Mouse (Mus musculus) testis, adult 2 months (tissue): ENCODE results near the gene Mafb.

ENCODE experiments used
- CTCF ChIP-seq: fragments of 200-500 bp; IDR thresholded peaks from 2 replicates; pipeline ENCODE4 v1.5.1; 2012; ENCODE audit warnings: low read depth, mild to moderate bottlenecking, inconsistent platforms, low read length, moderate library complexity; ENCODE audit not compliant: control insufficient read depth, insufficient read depth, insufficient replicate concordance
- POLR2A ChIP-seq: fragments of 200-500 bp; IDR thresholded peaks from 2 replicates; pipeline ENCODE4 v1.6.1; 2012; ENCODE audit warnings: low read depth, mild to moderate bottlenecking, inconsistent platforms, low read length, moderate library complexity; ENCODE audit not compliant: control insufficient read depth

GRCm38 (mm10) chr2:160349578-160349977 is 17.3 kb downstream of the Mafb start:
- TF ChIP-seq CTCF (no peak), POLR2A (no peak)
